Mouse (Mus musculus): Measurements from ENCODE around the gene Acad9. TPM values are rescaled to one million over a fixed set of nuclear protein-coding genes. Genes with fewer than 3 reads are reported as not detected.

Gene Acad9
- total and polyA plus RNA-seq, 3 experiments, result 21.9 to 40.2 (median 37.7) TPM

GRCm38 (mm10) chr3:36138171-36138660 lies 72.4 kb downstream of the Acad9 start:
- no peak overlapping the region for H3K27ac ChIP-seq
- H3K9ac ChIP-seq (ENCODE audit: low read depth, low read length), result no peak overlapping the region
- no peak overlapping the region for H3K4me3 ChIP-seq
- DNase-seq, result no peak
- no peaks in the 10 kb centered on the region for H3K79me2 ChIP-seq (replicated peaks; ENCODE audit: control insufficient read depth, insufficient read depth, low read length)
- H3K27me3 ChIP-seq (ENCODE audit: control insufficient read depth, insufficient read depth, low read length), result no peaks in the 10 kb centered on the region
- intact Hi-C loops (cut with DNase I), result no loop called here
- H3K4me1 ChIP-seq (ENCODE audit: control insufficient read depth, insufficient read depth, low read length), result no peaks in the 10 kb centered on the region
- no peak for TF ChIP-seq CTCF (IDR thresholded peaks at IDR 0.05)
- TF ChIP-seq EP300 (IDR thresholded peaks at IDR 0.05; ENCODE audit: insufficient read depth, low read depth, low read length), result no peak
- no peak for TF ChIP-seq POLR2A (IDR thresholded peaks at IDR 0.05; ENCODE audit: insufficient read depth, low read depth, low read length)
- 54% methylated on average over 1 of the region's 1 CpGs for WGBS
- H3K36me3 ChIP-seq (ENCODE audit: control insufficient read depth, insufficient read depth, low read length), result no peaks in the 10 kb centered on the region

DNA sequence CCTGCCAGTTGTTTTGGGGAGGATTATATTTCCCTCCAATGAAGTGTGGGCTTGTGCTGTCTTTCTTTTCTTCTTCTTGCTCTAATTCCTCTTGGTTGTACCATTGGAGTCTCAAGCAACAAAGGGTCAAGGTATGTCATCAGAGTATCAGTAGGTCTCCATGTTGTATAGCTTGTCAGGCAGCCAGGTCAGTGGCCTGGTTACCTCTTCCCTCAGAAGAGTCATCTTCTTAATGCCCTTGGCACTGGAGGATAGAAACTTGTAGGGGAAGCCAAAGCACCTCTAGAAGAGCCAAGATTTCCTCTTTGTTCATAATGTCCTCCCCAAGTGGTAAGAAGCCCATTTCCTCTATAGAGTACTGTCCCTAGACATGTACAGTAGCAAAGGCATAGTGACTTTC lies 73.2 kb downstream of the Acad9 start:
- DNase-seq, result no peak
- H3K4me3 ChIP-seq, result no peak overlapping the region
- TF ChIP-seq CTCF (IDR thresholded peaks at IDR 0.05) (no peak), POLR2A (IDR thresholded peaks at IDR 0.05; ENCODE audit: insufficient read depth, low read depth, low read length) (no peak), EP300 (IDR thresholded peaks at IDR 0.05; ENCODE audit: insufficient read depth, low read depth, low read length) (no peak)
- H3K27ac ChIP-seq, result no peak overlapping the region
- no peaks in the 10 kb centered on the region for H3K27me3 ChIP-seq (ENCODE audit: control insufficient read depth, insufficient read depth, low read length)
- no peaks in the 10 kb centered on the region for H3K36me3 ChIP-seq (ENCODE audit: control insufficient read depth, insufficient read depth, low read length)
- no peaks in the 10 kb centered on the region for H3K4me1 ChIP-seq (ENCODE audit: control insufficient read depth, insufficient read depth, low read length)
- H3K79me2 ChIP-seq (replicated peaks; ENCODE audit: control insufficient read depth, insufficient read depth, low read length), result no peaks in the 10 kb centered on the region
- intact Hi-C loops (cut with DNase I), result no loop called here
- H3K9ac ChIP-seq (ENCODE audit: low read depth, low read length), result no peak overlapping the region

Other genes with a start within 250 kb of the Acad9 start
- gene Dcun1d1, start 128.5 kb upstream of the Acad9 start, total RNA-seq (2021), result 10 to 100 TPM; 60.7 to 63.0 TPM
- 7.7 and 17.0 TPM in 2 replicates for gene Dcun1d1, start 128.5 kb upstream of the Acad9 start, polyA plus RNA-seq (2012; rRNA removed)
- 10 to 100 TPM; 80.9 to 98.5 TPM for gene Mccc1, start 65.3 kb upstream of the Acad9 start, total RNA-seq (2021)
- gene Mccc1, start 65.3 kb upstream of the Acad9 start, polyA plus RNA-seq (2012; rRNA removed), result 47.4 and 85.0 TPM in 2 replicates
- not detected for gene Ccdc144b, start 12.4 kb upstream of the Acad9 start, total RNA-seq (2021)
- gene Ccdc144b, start 12.4 kb upstream of the Acad9 start, polyA plus RNA-seq (2012; rRNA removed), result 0.04 TPM in 1 of 2 replicates, not detected in the other
- 1 to 10 TPM; 3.4 to 3.7 TPM for gene D3Ertd254e, start 85.0 kb downstream of the Acad9 start, total RNA-seq (2021)
- 0.96 and 2.5 TPM in 2 replicates for gene D3Ertd254e, start 85.0 kb downstream of the Acad9 start, polyA plus RNA-seq (2012; rRNA removed)
- not detected for gene Qrfpr, start 156.3 kb downstream of the Acad9 start, total RNA-seq (2021)
- not detected in 2 replicates for gene Qrfpr, start 156.3 kb downstream of the Acad9 start, polyA plus RNA-seq (2012; rRNA removed)

Data from heart, adult 2 months (tissue).